Mouse (Mus musculus) layer of hippocampus, adult 8-10 months (tissue): ENCODE results near the gene Epb41l4b. TPM values are rescaled to one million over a fixed set of nuclear protein-coding genes. Genes with fewer than 3 reads are reported as not detected.

ENCODE experiments used
- DNase-seq, 2 experiments: peaks; one replicate each; pipeline ENCODE4 v3.0.0; 2022; ENCODE audit warnings: low spot score in 2 of 2
- total RNA-seq, 4 experiments: library from RNA; stranded (reverse); gene quantifications; 2 replicates each; pipeline ENCODE4 v1.2.4; 2022

Gene Epb41l4b
- total RNA-seq, 4 experiments from 2014 or later: 22.2 to 32.4 (median 26.7) TPM

DNA sequence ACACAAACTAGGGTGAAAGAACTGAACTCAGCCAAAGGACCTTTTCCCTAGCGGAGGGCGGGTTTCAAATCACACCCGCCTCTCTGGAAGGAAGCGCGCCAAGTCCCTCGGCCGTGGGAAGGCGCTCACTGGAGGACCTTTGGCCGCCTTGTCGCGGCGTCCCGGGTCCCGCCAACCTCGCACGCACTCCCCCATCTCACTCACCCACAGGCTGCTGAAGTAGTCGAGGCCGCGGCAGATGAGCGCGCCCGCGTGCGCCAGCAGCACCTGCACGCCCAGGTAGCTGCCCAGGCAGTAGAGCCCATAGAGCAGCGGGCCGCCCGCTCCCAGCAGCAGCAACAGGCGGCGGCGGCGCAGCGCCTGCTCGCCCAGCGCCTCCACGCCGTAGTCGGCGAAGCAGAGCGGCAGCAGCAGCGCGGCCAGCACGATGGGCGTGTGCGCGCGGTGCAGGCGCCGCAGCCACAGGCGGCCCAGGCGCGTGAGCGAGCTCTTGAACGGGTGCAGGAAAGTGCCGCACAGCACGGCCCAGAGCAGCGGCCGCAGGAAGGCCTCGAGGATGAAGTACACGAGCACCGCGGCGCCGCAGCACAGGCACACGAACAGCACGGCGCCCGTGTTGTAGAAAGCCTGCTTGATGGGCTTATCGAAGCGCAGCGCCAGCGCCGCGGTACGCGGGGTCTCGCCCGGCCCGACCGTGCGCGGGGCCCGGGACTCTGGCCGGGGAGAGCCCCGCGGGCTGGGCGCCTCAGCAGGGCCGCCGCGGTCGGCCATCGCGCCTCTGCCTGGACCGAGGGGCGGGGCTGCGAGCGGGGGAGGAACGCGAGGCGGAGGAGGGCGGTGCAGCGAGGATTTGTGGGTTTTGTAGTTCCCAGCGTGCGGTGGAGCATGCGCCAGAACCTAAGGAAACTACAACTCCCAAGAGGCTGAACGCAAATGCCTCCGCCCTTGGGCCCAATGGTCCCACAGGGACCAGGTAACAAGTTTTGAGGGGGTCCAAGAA lies 196.3 kb downstream of the Epb41l4b start, which contains the start of gene Tmem245:
Tmem245 (minus strand) TSS at position 797 of the 1,000 bp plus-strand sequence.
- DNase-seq: peak; percentile 90 to 92

GRCm38 (mm10) chr4:56946180-56946579 lies 197.1 kb downstream of the Epb41l4b start:
- DNase-seq: no peak

DNA sequence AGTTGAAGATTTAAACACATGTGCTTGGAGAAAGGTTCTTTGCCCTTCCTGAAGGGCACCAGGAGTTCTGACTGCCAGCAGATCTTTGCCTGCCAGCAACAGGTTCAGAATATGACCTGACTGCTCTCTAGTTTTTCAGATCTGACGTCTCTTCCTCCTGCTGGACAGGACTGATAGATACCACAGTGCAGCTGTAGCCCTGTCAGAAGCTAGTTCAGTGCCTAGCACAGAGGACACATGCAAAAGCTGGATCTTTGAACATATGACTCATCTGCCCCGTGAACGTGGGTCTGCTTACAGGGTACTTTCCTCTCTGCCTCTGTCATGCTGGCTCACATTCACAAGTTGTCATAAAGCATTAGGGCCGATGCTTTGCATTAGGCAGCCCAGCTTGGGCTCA lies 199.0 kb downstream of the Epb41l4b start:
- no peak for DNase-seq

DNA sequence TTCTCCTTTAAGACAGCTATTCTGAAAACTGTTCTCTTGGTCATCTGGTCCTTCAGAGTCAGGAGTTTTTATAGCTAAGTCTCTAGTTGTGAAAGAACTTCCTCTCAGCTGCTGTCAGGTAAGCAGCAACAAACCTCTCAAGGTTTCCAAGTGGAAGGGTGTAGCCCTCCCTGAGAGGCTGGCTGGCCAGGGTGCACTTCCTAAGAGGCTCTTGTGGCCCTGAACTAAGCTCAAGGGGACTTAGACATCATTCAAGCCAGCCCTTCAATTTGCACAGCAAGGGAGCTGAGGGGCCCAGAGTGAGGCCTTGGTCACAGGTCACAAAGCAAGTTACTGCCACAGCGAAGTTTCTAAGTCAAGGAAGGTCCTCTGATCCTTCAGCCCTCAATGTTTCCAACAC lies 200.0 kb downstream of the Epb41l4b start:
- no peak for DNase-seq

- no peak for DNase-seq
Observed at GRCm38 (mm10) chr4:56942567-56942966, 200.7 kb downstream of the Epb41l4b start.

Other genes with a start within 250 kb of the Epb41l4b start
- 10 to 100 TPM; 30.9 to 42.1 (median 33.8) TPM for gene Tmem245, start 196.0 kb downstream of the Epb41l4b start, total RNA-seq
- 100 to 1,000 TPM; 179 to 224 (median 205) TPM for gene Frrs1l, start 153.0 kb downstream of the Epb41l4b start, total RNA-seq
- gene Ptpn3, start 158.4 kb upstream of the Epb41l4b start, total RNA-seq: 10 to 100 TPM; 67.3 to 86.5 (median 79.2) TPM